Mouse (Mus musculus): ENCODE results near the gene Afap1l2.

DNA sequence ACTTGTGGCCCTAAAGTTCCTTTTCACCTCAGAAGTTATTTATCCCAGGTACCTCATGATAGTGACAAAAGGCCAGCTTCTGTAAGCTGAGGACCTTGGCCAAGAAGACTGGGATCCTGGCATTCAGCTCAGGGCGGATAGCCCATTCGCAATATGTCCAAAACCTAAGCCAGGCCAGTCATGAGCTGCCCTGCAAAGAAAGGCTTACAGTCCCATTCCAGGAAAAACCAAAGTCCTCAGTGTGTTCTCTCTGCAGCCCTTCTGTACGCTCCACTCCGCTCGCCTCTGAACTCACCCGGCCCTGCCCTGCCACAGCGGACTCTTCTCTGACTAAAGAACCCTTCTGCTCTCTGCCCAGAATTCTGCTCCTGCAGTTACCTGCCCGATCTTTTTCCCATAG, 71.8 kb downstream of the Afap1l2 start:
- TF ChIP-seq CTCF (IDR thresholded peaks at IDR 0.05; ENCODE audit: control insufficient read depth, insufficient read depth, low read length) (no peak), POLR2A (IDR thresholded peaks at IDR 0.05; ENCODE audit: borderline replicate concordance, control insufficient read depth, low read depth, low read length) (no peak)

Measured in bone marrow, adult 2 months (tissue).